Mouse (Mus musculus): ENCODE results near the gene Smarcd3.

Smarcd3 gene

GRCm38 (mm10) chr5:24620626-24621025 lies 3.6 kb downstream of the Smarcd3 start:
- in situ Hi-C loops (cut with MseI, MboI): no loop called here

GRCm38 (mm10) chr5:24620116-24620515 lies 4.1 kb downstream of the Smarcd3 start:
- in situ Hi-C loops (cut with MseI, MboI): no loop called here

DNA sequence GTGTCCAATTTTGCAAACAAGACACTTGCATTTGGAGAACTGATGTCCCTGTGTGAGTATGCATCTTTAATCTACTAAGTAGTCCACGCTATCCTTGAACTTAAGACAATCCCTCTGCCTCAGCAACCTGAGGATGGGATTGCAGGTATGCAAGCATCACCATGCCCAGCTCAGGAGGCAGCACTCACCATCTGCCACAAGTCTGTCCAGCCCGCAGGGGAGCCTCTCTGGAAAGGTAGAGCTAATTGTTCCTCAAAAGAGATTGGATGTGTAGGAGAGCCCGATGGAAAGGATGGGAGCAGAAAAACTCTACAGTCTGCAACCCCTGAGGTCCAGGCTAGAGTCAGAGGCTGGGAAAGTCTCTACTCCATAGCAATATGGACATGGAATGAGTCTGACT lies 5.3 kb downstream of the Smarcd3 start:
- in situ Hi-C loops (cut with MseI, MboI): no loop called here

DNA sequence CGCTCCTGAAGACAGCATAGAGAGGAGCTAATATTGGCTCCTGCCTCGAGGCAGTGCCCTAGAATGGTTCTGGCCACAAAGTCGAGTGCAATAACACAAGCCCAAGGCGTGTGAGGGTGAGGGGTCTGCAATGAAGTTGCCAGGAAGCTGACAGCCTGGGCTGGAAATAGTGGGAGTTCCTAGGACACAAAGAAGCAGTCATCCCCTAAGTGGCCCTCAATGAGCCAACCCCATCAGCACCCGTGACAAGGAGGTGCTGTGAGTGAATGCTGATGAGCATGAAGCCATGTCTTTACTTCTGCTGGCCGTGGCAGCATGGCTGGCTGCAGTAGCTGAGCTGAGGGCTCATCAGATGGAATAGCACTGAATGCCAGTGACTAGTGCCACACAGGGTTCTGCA lies 9.1 kb downstream of the Smarcd3 start:
- in situ Hi-C loops (cut with MseI, MboI): no loop called here

GRCm38 (mm10) chr5:24612302-24612649 lies 11.9 kb downstream of the Smarcd3 start:
- in situ Hi-C loops (cut with MseI, MboI): no loop called here

- in situ Hi-C loops (cut with MseI, MboI): no loop called here
Observed at GRCm38 (mm10) chr5:24611366-24612301, 12.6 kb downstream of the Smarcd3 start.

DNA sequence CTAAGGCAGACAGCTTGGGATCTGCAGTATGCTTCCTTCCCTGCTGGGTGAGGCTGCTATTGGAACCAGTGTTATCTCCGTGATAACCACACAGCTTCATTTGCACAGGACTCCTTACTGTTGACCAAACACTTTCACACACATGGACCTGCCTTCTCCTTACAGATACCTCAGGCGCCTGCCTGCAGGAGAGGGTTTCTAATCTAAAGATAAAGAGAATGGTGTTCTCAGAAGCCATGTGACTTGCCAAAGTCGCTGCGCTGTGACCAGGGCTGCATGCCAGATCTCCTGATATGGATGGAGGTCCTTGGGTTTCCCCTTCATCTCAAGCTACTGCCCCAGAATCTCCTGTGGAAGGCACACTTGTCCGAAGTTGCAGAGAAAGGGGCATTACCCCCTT lies 14.8 kb downstream of the Smarcd3 start:
- in situ Hi-C loops (cut with MseI, MboI): no loop called here

- in situ Hi-C loops (cut with MseI, MboI): no loop called here
Observed at GRCm38 (mm10) chr5:24605980-24606665, 18.1 kb downstream of the Smarcd3 start.

- in situ Hi-C loops (cut with MseI, MboI): no loop called here
Observed at GRCm38 (mm10) chr5:24605321-24605979, 18.8 kb downstream of the Smarcd3 start.

DNA sequence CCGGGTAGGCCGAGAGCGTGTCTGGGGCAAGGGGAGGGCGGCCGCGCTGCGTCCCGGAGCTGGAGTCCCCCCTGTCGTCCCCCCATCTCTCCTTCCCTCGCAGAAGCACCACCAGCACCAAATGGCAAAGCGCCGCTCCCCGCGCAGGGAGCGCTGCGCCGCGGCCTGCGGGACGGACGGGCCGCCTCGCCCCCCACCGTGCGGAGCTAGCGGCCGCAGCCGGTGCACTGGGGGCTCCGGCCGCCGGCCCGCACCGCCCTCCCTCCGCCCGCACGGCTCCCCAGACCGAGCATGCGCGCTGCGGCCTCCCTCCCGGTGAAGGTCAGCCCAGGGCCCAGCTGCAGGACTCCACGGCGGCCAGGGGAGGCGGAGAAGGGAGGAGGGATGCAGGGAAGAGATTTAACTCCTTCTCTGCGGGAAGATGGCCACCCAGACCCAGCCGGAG lies 19.5 kb downstream of the Smarcd3 start:
- in situ Hi-C loops (cut with MseI, MboI): no loop called here

GRCm38 (mm10) chr5:24604080-24604655 lies 20.0 kb downstream of the Smarcd3 start:
- in situ Hi-C loops (cut with MseI, MboI): no loop called here

DNA sequence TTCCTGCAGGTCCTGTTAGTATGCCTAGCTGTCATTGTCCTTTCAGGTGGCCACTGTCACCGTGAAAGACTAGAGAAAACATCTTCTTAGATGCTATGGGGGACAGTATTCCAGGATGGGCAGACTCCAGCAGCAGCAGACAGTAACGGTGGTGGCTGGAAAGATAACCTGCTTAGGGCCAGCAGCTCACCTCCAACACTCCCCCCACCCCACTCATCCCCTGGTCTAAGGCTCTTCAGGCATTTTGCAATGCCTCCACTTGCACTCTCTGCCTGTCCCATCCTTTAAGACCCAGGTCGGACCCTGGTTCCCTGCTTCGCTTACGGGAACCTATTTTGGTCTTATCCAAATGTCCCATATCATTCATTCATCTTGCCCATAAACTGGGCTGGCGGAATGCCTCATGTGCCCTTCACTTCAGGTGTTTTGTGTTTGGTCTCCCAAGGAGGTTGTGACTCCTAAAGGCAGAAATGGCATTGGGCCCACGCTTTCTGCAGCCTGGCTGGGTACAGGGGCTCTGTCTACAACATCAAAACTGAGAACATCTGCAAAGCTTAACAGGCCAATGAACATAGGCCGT lies 20.7 kb downstream of the Smarcd3 start:
- in situ Hi-C loops (cut with MseI, MboI): no loop called here

- in situ Hi-C loops (cut with MseI, MboI): no loop called here
Observed at GRCm38 (mm10) chr5:24602751-24603343, 21.4 kb downstream of the Smarcd3 start.

DNA sequence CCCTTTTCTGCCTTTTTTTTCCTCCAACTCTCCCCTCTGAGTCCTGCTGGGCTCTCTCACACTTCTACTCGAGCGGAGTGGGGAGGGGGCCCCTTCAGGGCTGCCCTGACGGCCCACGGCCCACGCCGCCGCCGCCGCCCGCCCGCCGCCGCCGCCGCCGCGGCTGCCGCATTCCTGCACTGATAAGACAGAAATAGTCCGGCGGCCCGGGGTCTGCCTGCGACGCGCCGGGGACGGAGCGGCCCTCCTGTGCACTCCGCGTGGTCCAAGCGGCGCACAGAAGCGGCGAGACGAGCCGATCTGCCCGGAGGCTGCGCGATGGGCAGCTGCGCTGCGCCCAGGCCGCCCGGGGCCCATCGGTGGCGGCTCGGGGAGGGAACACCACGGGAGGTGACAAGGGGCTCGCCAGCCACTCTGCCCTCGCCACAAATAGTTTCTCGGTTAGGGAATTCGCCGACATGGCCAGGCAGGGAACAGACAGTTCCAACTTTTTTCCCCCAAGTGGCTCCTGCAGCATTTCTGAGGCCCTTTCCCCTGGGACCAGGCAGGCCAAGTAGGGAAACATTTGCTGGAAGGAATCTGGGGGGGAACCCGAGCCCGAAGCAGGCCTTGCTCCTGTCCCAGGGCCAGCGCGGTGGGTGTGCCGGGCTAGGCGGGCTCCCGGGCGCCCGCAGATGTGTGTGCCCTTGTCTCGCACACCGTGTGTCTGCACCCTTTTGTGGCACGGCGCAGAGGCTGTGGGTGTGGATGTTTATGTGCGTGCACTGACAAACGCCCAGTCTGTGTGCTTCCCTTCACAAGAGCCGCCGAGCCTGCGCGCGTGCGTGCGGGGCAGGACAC lies 22.1 kb downstream of the Smarcd3 start:
- in situ Hi-C loops (cut with MseI, MboI): no loop called here

DNA sequence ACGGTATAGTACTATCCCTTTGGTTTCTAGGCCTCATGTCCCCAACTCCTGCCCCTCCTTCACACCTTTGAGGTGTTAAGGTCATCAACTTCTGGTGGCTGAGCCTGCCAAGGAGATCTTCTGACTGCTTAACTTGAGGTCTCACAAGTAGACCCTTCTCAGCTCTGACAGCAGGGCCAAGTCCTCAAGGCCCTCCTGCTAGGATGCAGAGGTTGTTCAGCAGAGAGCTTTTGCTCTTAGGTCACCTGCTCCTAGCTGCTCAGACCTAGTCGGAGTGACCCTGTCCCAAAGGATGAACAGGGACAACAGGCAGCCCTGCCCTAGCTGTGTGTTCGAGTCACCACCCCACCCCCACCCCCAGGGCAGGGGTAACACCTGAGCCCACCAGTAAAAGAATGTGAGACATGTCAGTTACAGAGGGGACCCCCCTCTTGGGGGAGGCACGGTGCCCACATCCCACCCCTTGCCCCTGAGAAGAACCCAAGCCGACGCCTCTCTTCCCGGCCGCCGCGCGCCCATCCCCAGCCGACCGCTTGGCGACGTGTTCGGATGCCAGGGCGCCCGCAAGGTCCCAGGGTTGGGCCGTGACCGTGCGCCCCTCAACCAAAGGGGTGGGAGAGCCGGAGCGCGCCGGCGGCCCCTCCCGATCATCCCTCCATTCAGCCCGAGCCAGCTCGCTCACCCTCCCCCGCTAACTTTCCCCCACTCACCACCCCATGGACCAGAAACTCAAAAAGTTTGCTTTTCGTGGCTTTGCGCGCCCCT lies 23.0 kb downstream of the Smarcd3 start:
- in situ Hi-C loops (cut with MseI, MboI): no loop called here

GRCm38 (mm10) chr5:24600236-24600635 lies 24.0 kb downstream of the Smarcd3 start:
- in situ Hi-C loops (cut with MseI, MboI): no loop called here

- in situ Hi-C loops (cut with MseI, MboI): no loop called here
Observed at GRCm38 (mm10) chr5:24599137-24599536, 25.1 kb downstream of the Smarcd3 start.

DNA sequence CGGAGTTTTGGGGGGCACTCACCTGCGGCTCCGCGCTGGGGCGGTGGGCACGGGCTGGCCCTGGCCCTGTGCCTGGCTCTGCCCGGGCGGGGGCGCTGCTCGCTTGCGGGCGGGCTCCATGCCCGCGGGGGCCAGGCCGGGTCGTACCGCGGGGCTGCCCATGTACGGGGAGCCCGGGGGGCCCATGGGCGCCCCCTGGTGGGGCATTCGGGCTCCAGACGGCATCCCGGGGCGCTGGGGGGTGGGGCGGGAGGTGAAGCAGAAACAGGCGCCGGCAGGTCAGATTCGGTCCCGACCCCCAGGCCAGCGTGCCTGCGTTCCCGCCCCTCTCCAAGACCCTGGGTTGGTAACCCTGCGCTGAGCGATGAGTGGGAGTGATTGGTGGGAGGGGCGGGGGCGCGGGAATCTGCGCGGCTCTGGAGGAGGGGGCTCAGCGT lies 25.6 kb downstream of the Smarcd3 start:
- in situ Hi-C loops (cut with MseI, MboI): no loop called here

GRCm38 (mm10) chr5:24597901-24598569 lies 26.2 kb downstream of the Smarcd3 start:
- in situ Hi-C loops (cut with MseI, MboI): no loop called here
